Mouse (Mus musculus): ENCODE measurements around the gene Arsb.
"Not testable (repeated sequence)": the region's sequence is repeated elsewhere in the genome, so short reads cannot be mapped to it uniquely, and the experiment has no call there.

The Arsb gene

DNA sequence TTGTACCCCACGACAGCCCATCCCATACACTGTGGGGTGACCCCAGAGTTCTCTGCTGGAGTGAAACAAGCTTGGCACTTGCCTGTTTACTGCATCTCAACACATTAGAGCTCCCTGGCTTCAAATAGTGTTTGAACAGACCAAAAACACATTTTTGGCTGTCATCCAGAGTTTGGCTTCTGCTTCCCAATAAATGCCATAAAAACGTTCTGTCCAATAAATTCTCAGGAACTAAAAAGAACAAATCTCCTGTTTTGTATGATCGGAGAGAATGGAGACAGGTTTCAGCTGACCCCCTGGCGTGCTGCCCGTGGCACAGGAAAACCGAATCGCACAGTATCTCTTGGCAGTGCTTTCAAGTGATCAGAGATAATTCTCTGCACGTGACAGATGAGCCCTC lies 16.2 kb downstream of the Arsb start:
- DNase-seq (ENCODE audit: low spot score in 2 of 2) = peak in 1 of 2 experiments; percentile 53

DNA sequence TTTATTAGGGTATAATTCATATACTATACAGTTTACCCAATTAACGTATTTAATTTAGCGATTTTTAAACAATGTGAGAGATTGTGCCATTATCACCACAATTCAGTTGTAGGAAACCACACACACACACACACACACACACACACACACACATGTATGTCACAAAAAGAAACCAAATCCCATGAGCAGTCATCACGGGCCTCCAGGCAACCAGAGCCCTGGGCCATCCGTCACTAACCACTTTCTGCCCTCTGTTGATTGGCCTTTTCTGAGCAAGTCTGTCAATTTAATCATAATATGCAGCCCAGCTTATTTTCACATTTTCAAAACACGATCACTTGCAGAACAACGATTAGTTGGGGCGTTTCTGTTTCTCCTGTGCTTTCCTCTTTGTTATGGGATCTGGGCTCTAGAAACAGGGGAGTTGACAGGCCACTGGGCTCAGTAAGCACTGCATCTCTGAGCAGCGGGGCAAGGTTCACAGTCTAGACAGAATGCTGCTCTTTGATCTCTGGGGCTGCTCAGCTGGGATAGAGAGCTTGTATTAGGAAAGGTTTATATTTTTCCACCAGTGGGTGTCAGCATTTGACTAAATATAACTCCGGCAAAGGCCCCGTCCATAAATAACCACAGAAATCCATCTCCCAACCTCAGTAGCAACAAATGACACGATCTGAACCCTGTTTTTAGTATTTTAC lies 21.7 kb downstream of the Arsb start:
- no peak for DNase-seq (ENCODE audit: low spot score in 2 of 2)

DNA sequence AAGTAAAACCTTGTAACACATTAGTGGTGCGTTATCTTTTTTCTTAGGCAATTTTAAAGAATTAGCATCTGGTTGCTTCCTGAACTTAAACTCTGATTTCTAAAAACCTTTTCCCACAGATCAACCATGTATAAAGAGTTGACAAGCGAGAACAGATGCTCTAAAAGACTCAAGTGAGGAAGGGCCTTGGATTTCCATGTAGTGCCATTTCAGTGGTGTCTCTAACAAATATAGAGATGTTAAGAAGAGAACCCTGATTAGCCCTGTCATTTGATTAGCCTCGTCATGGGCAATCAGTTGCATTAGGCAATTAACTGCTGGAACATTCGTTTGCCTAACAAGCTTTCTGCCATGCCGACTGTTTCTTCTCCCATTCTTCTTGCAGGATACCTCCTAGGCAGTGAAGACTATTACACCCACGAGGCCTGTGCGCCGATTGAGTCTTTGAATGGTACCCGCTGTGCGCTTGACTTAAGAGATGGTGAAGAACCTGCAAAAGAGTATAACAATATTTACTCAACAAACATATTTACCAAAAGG lies 22.3 kb downstream of the Arsb start:
- no peak for DNase-seq (ENCODE audit: low spot score in 2 of 2)

DNA sequence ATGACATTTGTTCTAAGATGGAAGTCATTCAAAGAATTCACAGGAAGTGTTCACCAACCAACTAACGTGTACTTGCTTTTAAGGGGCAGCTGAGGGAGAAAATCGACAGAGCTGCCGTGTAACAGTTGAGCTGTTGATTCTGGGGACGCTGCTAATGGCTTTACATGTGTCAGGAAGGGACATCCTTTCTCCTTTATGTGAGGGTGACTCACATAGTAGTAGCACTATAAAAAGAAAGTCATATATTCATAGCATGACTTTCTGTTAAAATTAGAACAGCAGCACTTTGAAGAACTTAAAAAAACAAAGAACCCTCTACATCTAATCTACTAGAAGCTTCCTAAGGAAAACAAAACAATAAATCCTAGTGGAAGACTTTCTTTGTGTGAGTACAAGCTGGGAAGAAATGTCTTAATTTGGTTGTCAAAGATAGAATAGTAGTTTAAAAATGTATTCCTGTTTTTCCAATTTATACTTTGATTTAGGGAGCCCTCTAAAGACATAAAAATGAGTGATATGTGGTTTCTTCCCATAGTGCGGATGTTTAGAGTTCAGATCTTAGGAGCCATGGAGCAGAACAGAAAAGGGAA lies 25.7 kb downstream of the Arsb start:
- DNase-seq (ENCODE audit: low spot score in 2 of 2) = no peak

DNA sequence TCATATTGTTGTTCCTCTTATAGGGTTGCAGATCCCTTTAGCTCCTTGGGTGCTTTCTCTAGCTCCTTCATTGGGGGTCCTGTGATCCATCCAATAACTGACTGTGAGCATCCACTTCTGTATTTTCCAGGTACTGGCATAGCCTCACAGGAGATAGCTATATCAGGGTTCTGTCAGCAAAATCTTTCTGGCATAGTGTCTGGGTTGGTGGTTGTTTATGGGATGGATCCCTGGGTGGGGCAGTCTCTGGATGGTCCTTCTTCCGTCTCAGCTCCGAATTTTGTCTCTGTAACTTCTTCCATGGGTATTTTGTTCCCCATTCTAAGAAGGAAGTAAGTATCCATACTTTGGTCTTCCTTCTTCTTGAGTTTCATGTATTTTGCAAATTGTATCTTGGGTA lies 38.9 kb downstream of the Arsb start:
- DNase-seq (ENCODE audit: low spot score in 2 of 2) = not testable (repeated sequence)

DNA sequence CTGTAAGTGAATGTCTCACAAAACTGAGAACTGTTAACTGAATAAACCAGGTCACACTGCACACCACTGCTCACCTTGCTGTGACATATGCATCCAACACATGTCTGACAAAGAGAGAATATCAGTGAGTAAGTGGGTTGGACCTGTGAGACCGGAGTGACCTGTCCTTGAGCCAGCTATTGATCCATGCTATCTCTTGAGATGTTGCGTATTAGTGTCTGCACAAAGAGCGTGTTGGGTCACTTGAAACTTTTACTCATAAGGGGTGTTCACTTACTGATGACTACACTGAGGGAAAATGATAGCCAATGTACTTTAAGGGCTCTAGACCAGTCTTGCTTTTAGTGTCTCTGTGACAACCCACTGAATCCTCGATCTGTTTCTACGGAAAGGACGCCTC lies 42.7 kb downstream of the Arsb start:
- no peak for DNase-seq (ENCODE audit: low spot score in 2 of 2)

DNA sequence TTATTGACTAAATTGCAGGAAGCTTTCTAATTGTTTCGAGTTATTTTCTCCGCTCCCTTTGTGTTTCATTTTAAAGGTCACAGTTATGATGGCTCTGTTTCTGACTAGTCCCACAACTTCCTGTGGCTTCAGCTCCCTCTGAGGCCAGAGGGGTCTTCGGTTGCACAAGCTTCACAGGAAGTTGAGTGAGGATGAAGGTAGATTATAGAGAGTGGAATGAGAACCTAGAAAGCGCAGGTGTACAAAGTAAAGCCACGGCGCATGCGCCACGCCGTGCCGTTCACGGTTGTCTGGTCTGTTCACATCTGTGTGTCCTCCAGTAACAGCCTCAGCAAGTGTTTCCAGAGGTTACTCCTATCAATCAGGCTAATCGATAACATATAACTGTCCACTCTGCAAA lies 43.2 kb downstream of the Arsb start:
- no peak for DNase-seq (ENCODE audit: low spot score in 2 of 2)

DNA sequence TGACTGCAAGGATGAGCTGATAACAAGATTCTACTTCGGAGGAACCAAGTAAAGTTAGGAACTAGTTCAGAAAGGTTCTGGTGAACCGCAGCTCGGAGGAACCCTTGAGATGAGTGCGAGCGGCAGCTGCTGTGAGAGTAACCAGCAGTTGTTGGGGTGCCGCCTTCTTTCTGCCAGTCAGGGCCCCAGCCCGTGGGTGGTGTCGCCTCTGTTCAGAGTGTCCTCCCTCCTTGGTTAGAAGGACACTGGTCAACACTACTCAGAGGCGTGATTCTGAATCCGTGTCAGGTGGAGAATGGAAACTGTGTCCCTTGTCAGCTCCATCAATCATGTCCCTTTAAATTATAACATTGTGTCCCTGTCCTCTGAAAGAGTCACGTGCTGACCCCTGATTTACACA lies 43.7 kb downstream of the Arsb start:
- no peak for DNase-seq (ENCODE audit: low spot score in 2 of 2)

DNA sequence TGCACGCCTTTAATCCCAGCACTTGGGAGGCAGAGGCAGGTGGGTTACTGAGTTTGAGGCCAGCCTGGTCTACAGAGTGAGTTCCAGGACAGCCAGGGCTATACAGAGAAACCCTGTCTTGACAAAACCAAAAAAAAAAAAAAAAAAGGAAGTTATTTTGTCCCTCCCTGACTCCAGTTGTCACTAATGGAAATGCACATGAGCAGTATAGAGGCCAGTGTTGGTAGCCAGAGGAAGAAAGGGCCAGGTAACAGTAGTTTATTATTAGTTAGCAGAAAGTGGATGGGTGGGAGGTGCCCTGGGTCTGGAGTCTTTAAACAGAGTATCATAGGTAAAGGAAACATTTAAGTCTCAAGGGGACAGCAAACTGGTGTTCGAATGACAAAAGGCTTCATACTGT lies 44.7 kb downstream of the Arsb start:
- DNase-seq (ENCODE audit: low spot score in 2 of 2) = no peak

DNA sequence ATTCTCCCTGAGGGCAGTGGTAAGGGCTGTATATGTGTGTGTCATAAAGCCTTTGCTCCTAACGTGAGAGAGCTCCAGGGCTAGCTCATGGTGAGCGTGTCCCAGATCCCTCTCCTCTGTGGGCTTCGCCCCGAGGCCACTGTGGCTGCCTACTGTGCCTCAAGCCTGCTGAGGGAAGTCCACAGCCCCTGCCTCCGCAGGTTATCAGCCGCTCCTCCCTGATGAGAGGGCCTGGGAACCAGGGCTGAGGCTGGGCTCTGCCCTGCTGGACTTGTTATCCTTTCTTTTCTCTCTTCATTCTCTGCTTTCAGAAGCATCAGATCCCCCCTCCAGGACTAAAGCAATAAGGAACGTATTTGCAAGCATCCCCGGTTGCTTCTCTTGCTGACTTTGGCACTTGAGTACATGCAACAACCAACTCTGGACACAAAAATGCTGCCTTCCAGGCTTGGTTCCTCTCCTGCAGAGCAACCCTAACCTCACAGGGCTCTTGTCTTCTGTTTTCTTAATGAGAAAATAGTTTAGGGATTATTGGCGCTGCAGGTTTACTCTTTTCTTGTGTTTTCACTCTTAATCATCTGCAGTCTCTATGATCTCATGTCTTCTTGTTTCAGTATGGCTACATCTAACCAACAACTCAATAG lies 45.4 kb downstream of the Arsb start:
- no peak for DNase-seq (ENCODE audit: low spot score in 2 of 2)

DNA sequence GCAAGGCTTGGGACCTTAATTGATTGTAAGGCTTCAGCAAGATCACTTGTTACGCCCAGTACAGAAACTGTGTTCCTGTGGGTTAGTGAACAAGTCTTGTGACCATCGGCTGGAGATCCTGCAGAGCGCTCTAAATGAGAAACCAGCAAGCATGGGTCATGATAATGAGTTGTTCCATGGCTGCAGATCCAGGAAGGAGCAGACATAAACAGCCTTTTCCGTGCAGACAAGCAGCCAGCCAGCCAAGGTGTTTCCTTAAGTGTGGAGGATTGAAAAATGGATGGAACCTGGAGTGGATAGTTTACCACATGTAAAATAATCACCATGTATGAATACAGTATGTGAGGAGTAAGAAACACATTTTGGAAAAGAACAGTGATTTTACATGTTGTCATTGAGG lies 48.7 kb downstream of the Arsb start:
- no peak for DNase-seq (ENCODE audit: low spot score in 2 of 2)

DNA sequence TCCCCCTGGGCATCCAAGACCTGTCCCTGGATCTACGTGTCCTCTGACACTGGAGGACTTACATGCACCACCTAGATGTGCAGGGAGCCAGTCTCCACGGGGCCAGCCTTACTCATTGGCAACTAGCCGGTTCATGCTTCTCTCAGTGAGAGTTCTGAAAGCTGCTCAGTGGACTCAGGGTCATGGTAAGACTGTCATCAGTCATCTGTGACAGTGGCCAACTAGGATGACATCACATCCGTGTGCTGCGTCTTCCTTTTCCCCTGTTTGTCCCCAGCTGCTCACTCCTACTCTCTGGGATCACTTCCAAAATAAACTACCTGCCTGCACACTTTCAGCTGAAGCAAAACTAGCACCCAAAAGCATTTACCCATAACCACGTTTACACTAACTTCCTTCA lies 50.6 kb downstream of the Arsb start:
- no peak for DNase-seq (ENCODE audit: low spot score in 2 of 2)

DNA sequence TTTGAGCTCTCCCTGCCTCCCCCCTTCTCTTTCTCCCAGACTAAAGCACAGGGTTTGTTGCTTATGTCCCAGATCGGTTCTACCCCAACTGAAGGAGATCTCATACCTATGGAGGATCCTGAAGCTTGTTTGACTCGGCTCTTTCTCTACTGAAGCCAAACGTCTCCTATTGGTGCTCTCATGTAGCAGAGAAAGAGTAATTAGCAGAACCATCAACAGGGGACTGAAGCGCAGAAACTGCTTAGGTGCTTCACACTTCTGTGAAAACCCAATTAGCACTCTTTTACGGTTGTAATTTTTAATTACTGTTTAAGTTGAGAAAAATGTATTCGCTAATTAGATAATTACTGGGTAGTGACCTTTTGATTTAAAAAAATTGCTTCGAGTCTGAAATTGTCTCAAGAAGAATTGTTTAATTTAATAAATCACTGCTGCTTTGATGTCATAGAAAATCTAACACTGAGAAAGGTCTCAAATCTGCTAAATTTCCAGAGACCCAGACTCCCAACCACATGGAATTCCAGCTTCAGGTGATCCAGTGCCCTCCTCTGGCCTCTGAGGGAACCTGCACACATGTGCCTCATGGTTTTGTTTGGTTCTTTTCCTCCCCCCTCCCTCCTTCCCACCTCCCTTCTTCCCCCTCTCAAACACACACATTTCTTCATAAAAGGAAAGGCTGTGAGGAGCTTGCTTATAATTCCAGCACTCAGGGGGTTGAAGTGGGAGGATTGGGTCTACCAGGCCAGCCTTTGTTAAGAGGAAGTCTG lies 54.5 kb downstream of the Arsb start:
- DNase-seq (ENCODE audit: low spot score in 2 of 2) = no peak

DNA sequence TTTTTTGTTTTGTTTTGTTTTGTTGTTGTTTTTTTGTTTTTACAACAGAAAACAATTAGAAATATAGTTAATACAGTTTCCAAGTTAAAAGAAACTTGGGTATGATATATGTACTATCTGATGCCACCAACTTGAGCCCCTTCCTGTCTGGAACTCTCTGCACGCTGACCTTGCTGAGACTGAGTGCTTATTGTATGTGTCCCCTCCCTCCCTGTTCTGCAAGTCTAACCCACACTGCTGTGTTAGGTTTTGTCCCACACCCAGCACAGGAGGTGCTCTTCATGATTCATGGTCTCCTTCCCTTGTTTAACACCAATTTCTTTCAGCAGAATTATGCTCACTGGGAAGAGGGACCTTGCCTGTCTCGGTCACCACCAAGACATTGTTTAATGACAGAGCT lies 56.3 kb downstream of the Arsb start:
- no peak for DNase-seq (ENCODE audit: low spot score in 2 of 2)

DNA sequence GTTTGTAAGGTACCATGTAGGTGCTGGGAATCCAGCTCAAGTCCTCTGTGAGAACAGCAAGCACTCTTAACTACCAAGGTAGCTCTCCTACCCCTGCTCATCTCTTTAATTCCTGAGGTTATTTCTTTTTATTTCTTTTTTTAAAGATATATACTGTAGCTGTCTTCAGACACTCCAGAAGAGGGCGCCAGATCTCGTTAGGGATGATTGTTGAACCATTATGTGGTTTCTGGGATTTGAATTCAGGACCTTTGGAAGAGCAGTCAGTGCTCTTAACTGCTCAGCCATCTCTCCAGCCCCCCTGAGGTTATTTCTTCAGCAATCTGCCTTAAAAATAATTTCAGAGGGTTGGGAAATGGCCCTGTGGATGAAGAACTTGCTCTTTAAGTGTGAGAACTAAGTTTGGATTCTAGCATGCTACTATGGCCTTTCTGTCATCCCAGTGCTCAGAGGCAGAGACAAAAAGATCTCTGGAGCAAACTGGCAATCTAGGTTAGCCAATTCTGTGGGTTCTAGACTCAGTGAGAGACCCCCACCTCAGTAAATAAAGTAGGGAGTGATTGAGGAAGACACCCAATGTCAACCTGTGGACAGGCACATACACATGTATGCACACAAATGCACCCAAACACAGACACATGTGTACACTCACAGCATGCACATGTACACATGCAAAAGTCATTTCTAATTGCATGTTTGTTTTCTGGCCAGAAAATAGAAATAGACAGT lies 58.3 kb downstream of the Arsb start:
- DNase-seq (ENCODE audit: low spot score in 2 of 2) = no peak

DNA sequence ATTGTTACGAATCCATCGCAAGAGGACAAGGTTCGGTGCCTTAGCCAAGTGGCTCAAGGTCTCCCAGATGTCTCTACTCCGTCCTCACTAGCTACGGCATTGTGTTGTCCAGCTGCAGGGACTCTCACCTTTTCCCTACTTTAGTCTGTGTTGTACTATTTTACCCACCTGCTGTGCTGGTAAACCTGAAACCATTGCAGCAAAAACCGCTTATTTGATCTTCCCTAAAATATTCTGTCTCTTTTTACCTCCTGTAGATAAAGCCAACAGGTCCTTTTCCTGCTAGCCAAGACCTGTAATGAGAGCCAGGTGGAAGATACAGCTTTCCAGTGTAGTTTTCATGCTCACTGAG lies 58.8 kb downstream of the Arsb start:
- no peak for DNase-seq (ENCODE audit: low spot score in 2 of 2)

DNA sequence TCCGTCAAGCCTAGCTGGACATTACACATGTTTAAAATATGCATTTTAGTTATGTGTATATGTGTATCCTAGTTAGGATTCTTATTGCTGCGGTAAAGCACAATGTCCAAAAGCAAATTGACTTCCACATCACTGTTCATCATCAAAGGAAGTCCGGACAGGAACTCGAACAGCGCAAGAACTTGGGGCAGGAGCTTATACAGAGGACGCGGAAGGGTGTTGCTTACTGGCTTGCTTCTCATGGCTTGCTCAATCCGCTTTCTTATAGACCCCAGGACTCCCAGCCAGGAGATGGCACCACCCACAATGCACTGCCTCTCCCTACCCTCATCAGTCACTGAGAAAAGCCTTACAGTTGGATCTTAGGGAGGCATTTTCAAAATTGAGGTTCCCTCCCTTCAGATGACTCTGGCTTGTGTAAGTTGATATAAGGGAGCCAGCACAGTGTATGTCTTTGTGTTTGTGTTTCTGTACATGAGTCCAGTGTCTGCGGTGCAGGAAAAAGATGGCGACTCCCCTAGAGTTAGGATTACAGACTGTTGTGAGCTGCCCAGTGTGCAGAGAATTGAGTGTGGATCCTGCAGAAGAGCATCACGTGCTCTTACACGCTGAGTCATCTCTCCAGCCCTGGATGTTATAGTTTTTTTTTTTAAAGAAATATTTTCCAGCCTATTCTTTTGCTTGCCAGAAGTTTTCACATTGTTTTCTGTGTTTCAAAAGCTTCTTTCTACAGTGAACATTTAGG lies 66.2 kb downstream of the Arsb start:
- no peak for DNase-seq (ENCODE audit: low spot score in 2 of 2)

DNA sequence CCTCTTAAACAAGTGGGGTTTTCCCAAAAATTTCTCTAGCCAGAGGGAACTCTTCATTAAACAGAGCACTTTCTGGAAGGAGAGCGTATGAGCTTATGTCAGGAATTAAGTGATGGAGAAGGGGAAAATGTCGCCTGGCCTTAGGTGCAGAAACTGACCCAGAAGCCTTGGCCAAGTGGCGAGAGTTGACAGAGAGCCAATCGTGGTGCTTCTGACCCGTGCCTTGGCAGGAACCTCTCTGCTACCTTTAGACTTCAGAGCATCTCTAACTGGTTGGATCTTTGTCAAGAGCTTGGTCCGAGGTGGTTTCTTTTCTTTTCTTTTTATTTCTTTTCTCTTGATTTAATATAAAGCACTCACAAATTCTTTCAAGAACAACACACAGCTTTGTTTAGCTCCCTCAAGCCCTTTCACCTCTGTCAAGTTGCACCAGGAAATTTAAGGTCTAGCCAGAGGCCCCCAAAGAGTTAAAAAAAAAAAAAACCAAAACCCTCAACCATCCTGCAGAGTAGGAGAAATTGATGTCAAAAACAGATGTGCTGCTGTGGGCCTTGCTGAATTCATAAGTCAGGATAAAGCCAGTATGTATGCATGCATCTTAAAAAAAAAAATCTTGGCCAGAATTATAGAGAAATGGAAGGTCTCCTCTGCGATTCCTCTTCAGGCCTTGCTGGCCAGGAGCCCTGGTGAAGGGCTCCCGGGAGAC lies 67.2 kb downstream of the Arsb start:
- DNase-seq (ENCODE audit: low spot score in 2 of 2) = no peak

DNA sequence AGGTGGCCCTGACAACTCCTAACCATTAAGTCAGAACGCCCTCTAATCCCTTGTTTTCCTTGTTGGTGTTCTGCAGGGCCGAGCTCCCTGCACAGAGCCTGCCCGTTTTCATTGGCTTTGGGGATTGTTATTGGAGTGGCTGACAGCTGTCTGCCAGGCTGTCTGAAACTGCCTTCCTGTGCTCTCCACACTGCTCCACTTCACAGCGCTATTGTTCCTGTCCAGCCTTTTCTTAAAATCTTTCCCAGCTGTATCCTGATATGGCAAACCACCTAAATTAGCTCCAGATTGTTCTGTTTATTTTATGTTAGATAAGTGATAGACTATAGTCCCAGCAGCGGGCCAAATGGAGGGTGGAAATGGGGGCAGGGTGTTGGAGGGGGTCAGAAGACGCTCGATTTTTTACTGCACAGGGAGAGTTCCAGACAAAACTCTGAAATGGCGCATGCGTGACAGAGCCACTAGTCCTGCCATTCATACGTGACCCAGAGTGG lies 67.8 kb downstream of the Arsb start:
- peak in 1 of 2 experiments; percentile 15 for DNase-seq (ENCODE audit: low spot score in 2 of 2)

DNA sequence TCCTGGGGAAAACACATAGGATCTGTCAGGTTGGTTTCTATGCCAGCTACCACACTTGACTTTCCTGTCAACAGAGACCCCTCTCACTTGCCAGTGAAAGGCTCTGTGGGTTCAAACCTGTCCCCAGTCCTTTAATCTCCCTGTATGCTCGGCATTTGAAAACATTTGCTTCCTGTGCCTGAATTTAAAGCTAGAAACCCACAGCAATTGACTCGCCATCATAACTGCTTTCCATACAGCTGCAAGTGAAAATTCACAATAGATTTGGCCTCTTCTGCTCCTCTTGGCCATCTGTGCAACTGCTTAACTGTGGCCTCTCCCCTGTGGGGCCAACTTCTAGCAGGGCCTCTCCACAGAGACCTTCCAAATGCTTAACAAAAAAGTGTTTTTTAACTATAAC lies 68.3 kb downstream of the Arsb start:
- DNase-seq (ENCODE audit: low spot score in 2 of 2) = no peak
